Mouse (Mus musculus) liver, embryonic 15.5 days (tissue): ENCODE measurements at regions not wholly inside any gene's neighbourhood (a gene's known extent, or its start where the extent isn't known, plus 50 kb on each side); places are given as distances from the start of the nearest gene placed in this dataset.

Source experiments
- ATAC-seq: fragments of 200-750 bp; cut with Nextera tagmentation; 2 replicates; pipeline ENCODE4 v1.8.0; 2017; ENCODE audit warnings: moderate number of reproducible peaks, mild to moderate bottlenecking, moderate library complexity; ENCODE audit not compliant: insufficient read depth
- H3K27ac ChIP-seq: fragments of 300-500 bp; sonication (generic); replicated peaks from 2 replicates; pipeline ENCODE4 v1.5.1; 2015; ENCODE audit warnings: mild to moderate bottlenecking, inconsistent platforms
- H3K27me3 ChIP-seq: fragments of 300-500 bp; sonication (generic); 2 replicates; pipeline ENCODE4 v1.6.1; 2015; ENCODE audit warnings: mild to moderate bottlenecking, inconsistent platforms
- H3K36me3 ChIP-seq: fragments of 300-500 bp; sonication (generic); replicated peaks from 2 replicates; pipeline ENCODE4 v1.6.1; 2015; ENCODE audit warnings: moderate library complexity, mild to moderate bottlenecking, inconsistent platforms
- H3K4me1 ChIP-seq: fragments of 300-500 bp; sonication (generic); replicated peaks from 2 replicates; pipeline ENCODE4 v1.6.1; 2015; ENCODE audit warnings: inconsistent platforms
- H3K4me2 ChIP-seq: fragments of 300-500 bp; sonication (generic); 2 replicates; pipeline ENCODE4 v1.6.1; 2015; ENCODE audit warnings: moderate library complexity, mild to moderate bottlenecking, inconsistent platforms
- H3K4me3 ChIP-seq: fragments of 300-500 bp; sonication (generic); replicated peaks from 2 replicates; pipeline ENCODE4 v1.5.1; 2015; ENCODE audit warnings: mild to moderate bottlenecking, inconsistent platforms
- H3K9ac ChIP-seq: fragments of 300-500 bp; sonication (generic); 2 replicates; pipeline ENCODE4 v1.6.1; 2015; ENCODE audit warnings: moderate library complexity, mild to moderate bottlenecking, inconsistent platforms
- H3K9me3 ChIP-seq: fragments of 300-500 bp; sonication (generic); replicated peaks from 2 replicates; pipeline ENCODE4 v1.6.1; 2016; ENCODE audit warnings: inconsistent platforms
- WGBS: fragments of 180-500 bp; shearing (Covaris S2); methylation state at CpG from one replicate; pipeline ENCODE4 v1.1.7; 2015; ENCODE audit warnings: mixed read lengths; ENCODE audit not compliant: insufficient replicate concordance; 5-methylcytosine and 5-hydroxymethylcytosine counted together

- Histone ChIP-seq H3K36me3 (no peaks in the 10 kb centered on the region), H3K27ac (no peak overlapping the region), H3K9me3 (no peaks in the 10 kb centered on the region), H3K4me3 (no peak overlapping the region), H3K4me1 (peaks cover 16% of the 10 kb centered on the region; the same call in 1 of the 2 replicates), H3K27me3 (peaks cover 23% of the 10 kb centered on the region), H3K9ac (no peak overlapping the region), H3K4me2 (no peak overlapping the region)
- ATAC-seq, result no peak
- WGBS, result 22% methylated on average over 13 of the region's 13 CpGs
These were observed 616.4 kb upstream of the Adam5 start for GRCm38 (mm10) chr8:25440391-25441056.

GRCm38 (mm10) chr8:25439971-25440370, 615.8 kb upstream of the Adam5 start:
- ATAC-seq, result no peak
- Histone ChIP-seq H3K4me2 (no peak overlapping the region), H3K27me3 (peaks cover 23% of the 10 kb centered on the region), H3K36me3 (no peaks in the 10 kb centered on the region), H3K9ac (no peak overlapping the region), H3K27ac (no peak overlapping the region), H3K4me1 (peaks cover 13% of the 10 kb centered on the region; the same call in 1 of the 2 replicates), H3K9me3 (no peaks in the 10 kb centered on the region), H3K4me3 (no peak overlapping the region)
- 8% methylated on average over 12 of the region's 12 CpGs for WGBS

DNA sequence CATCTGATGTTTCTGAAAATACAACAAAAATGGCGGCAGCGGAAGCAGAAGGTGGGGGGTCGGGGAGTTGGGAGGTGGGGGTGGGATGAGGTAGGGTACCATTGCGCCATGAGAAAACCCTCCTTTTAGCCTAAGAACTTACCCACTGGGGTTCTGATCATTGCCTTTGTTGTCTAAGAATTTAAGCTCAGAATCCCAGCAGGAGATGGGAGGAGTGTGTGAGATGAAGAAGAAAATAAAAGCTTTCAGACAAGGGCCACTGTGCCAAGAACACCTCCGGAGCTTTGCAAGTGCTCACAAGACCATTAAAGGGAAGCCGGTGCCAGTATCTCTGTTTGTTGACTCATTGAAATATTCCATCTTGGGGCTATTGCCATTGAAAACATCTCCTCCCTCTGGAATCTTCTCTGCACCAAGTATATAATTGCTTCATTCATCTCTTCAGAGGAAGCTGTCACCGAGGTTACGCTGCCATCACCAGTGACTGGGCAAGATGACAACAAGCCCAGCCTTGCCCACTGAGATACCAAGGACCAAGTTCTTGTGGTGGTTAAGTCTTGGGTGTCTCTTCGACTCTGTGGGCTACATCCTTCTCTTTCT, 614.0 kb upstream of the Adam5 start:
- H3K9me3 ChIP-seq, result no peaks in the 10 kb centered on the region
- H3K9ac ChIP-seq, result no peak overlapping the region
- WGBS, result 66% methylated on average over 9 of the region's 9 CpGs
- ATAC-seq, result no peak
- H3K27ac ChIP-seq, result no peak overlapping the region
- no peak overlapping the region for H3K4me3 ChIP-seq
- H3K27me3 ChIP-seq, result peaks cover 23% of the 10 kb centered on the region
- no peaks in the 10 kb centered on the region for H3K36me3 ChIP-seq
- H3K4me2 ChIP-seq, result no peak overlapping the region
- 0 out of 2 replicates have a peak, but pooled peaks cover 12% of the 10 kb centered on the region for H3K4me1 ChIP-seq

DNA sequence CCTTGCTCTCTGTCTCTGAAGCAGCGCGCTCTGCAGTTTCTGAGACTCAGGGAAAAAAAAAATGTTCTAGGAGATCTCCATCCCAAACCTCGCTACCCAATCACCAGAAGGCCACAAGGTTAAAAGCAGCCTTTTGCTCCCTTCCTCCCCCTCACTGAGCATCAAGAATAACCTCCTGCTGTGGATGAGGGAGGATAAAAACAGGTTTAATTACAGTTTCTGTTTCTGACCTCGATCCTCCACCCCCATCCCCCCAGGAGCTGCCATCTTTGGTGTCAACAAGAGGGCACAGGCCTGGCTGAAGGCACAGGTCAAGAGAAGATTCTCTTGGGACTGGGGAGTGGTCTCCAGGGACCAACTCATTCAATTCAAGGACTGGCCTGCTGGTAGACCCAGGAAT, 613.0 kb upstream of the Adam5 start:
- Histone ChIP-seq H3K36me3 (no peaks in the 10 kb centered on the region), H3K9me3 (no peaks in the 10 kb centered on the region), H3K27ac (no peak overlapping the region), H3K27me3 (peaks cover 17% of the 10 kb centered on the region), H3K4me1 (0 out of 2 replicates have a peak, but pooled peaks cover 12% of the 10 kb centered on the region), H3K9ac (no peak overlapping the region), H3K4me3 (no peak overlapping the region), H3K4me2 (no peak overlapping the region)
- no peak for ATAC-seq
- WGBS, result 42% methylated on average over 4 of the region's 4 CpGs

GRCm38 (mm10) chr8:25430552-25430951, 606.4 kb upstream of the Adam5 start:
- Histone ChIP-seq H3K27me3 (no peaks in the 10 kb centered on the region), H3K9ac (no peak overlapping the region), H3K27ac (no peak overlapping the region), H3K4me1 (no peaks in the 10 kb centered on the region), H3K9me3 (no peaks in the 10 kb centered on the region), H3K4me2 (no peak overlapping the region), H3K36me3 (no peaks in the 10 kb centered on the region), H3K4me3 (no peak overlapping the region)
- no peak for ATAC-seq
- WGBS, result 17% methylated on average over 5 of the region's 5 CpGs

- ATAC-seq, result no peak
- H3K4me1 ChIP-seq, result no peaks in the 10 kb centered on the region
- no peaks in the 10 kb centered on the region for H3K36me3 ChIP-seq
- H3K9me3 ChIP-seq, result no peaks in the 10 kb centered on the region
- H3K4me2 ChIP-seq, result no peak overlapping the region
- H3K27ac ChIP-seq, result no peak overlapping the region
- H3K27me3 ChIP-seq, result no peaks in the 10 kb centered on the region
- WGBS, result 41% methylated on average over 19 of the region's 19 CpGs
- H3K4me3 ChIP-seq, result no peak overlapping the region
- no peak overlapping the region for H3K9ac ChIP-seq
These were observed 605.8 kb upstream of the Adam5 start for GRCm38 (mm10) chr8:25429846-25430482.

GRCm38 (mm10) chr8:25428761-25429160, 604.6 kb upstream of the Adam5 start:
- no peak overlapping the region for H3K27ac ChIP-seq
- no peak overlapping the region for H3K4me2 ChIP-seq
- H3K27me3 ChIP-seq, result no peaks in the 10 kb centered on the region
- no peaks in the 10 kb centered on the region for H3K9me3 ChIP-seq
- no peak for ATAC-seq
- H3K4me1 ChIP-seq, result no peaks in the 10 kb centered on the region
- no peak overlapping the region for H3K9ac ChIP-seq
- no peaks in the 10 kb centered on the region for H3K36me3 ChIP-seq
- 55% methylated on average over 2 of the region's 2 CpGs for WGBS
- no peak overlapping the region for H3K4me3 ChIP-seq

GRCm38 (mm10) chr8:25426207-25426606, 602.0 kb upstream of the Adam5 start:
- H3K4me2 ChIP-seq, result no peak overlapping the region
- no peak overlapping the region for H3K9ac ChIP-seq
- 44% methylated on average over 1 of the region's 1 CpGs for WGBS
- no peaks in the 10 kb centered on the region for H3K4me1 ChIP-seq
- no peaks in the 10 kb centered on the region for H3K9me3 ChIP-seq
- H3K27ac ChIP-seq, result no peak overlapping the region
- ATAC-seq, result no peak
- H3K36me3 ChIP-seq, result no peaks in the 10 kb centered on the region
- no peak overlapping the region for H3K4me3 ChIP-seq
- no peaks in the 10 kb centered on the region for H3K27me3 ChIP-seq

DNA sequence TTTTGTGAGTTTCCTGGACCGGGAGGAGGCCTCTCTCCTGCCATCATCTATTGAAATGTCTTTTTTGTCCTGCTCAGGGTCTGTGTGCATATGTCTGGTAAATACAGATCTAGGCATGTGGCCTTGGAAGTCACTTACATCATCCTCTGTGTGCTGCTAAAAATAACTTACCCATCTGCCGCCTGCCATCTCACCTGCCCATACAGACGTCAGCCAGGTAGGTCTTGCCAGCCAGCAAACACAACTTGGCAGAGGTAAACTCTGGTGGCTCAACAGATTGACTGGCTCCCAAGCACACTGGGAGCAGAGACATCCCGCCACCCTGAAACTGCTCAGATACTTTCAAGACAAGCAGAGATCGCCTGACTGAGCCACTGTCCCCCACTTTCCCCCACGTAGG, 597.3 kb upstream of the Adam5 start:
- no peak for ATAC-seq
- Histone ChIP-seq H3K4me1 (no peaks in the 10 kb centered on the region), H3K9ac (no peak overlapping the region), H3K27me3 (no peaks in the 10 kb centered on the region), H3K27ac (no peak overlapping the region), H3K4me2 (no peak overlapping the region), H3K4me3 (no peak overlapping the region), H3K36me3 (no peaks in the 10 kb centered on the region), H3K9me3 (no peaks in the 10 kb centered on the region)
- WGBS, result 70% methylated on average over 6 of the region's 6 CpGs

DNA sequence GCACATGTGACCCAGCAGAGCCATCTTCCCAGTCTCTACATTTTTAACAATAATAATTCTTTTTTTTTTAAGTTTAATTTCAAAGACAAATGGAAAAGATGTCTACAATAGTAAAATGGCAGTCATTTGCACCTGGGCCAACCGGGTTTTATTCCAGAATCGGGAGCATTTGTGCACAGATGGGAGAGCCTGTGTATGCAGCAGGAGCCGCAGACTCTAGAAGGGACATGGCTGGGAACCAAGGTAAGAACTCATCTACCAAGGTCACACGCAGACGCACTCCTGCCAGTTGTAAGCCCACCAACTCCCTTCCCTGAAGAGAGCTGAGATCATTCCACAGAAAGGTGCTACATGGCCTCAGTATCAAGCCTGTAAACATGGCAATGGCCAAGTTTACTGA, 586.4 kb upstream of the Adam5 start:
- no peak overlapping the region for H3K4me2 ChIP-seq
- no peaks in the 10 kb centered on the region for H3K36me3 ChIP-seq
- no peaks in the 10 kb centered on the region for H3K27me3 ChIP-seq
- no peak overlapping the region for H3K9ac ChIP-seq
- H3K27ac ChIP-seq, result no peak overlapping the region
- 75% methylated on average over 5 of the region's 5 CpGs for WGBS
- no peaks in the 10 kb centered on the region for H3K4me1 ChIP-seq
- H3K9me3 ChIP-seq, result no peaks in the 10 kb centered on the region
- no peak for ATAC-seq
- no peak overlapping the region for H3K4me3 ChIP-seq

- Histone ChIP-seq H3K4me2 (no peak overlapping the region), H3K4me3 (no peak overlapping the region), H3K9me3 (no peaks in the 10 kb centered on the region), H3K36me3 (no peaks in the 10 kb centered on the region), H3K9ac (no peak overlapping the region), H3K27ac (no peak overlapping the region), H3K4me1 (no peaks in the 10 kb centered on the region), H3K27me3 (no peaks in the 10 kb centered on the region)
- WGBS, result 74% methylated on average over 5 of the region's 5 CpGs
- ATAC-seq, result no peak
These were observed 583.7 kb upstream of the Adam5 start for GRCm38 (mm10) chr8:25407862-25408261.
